Mouse (Mus musculus): ENCODE measurements around the gene Tsks. TPM values are rescaled to one million over a fixed set of nuclear protein-coding genes. Genes with fewer than 3 reads are reported as not detected.
A peak's percentile ranks its signal among the peaks of the same experiment; 100 is the strongest.

The Tsks gene
- total RNA-seq, 4 experiments from 2014 or later = not detected

- DNase-seq = peak; percentile 74
Measured at GRCm38 (mm10) chr7:44951960-44952359, 9.0 kb downstream of the Tsks start.

- DNase-seq = peak; percentile 94
Measured at GRCm38 (mm10) chr7:44952611-44953306, 9.8 kb downstream of the Tsks start.

- DNase-seq = no peak
Measured at GRCm38 (mm10) chr7:44953561-44953960, 10.6 kb downstream of the Tsks start.

- no peak for DNase-seq
Measured at GRCm38 (mm10) chr7:44954091-44954885, 11.3 kb downstream of the Tsks start.

GRCm38 (mm10) chr7:44955628-44956027 is 12.6 kb downstream of the Tsks start:
- DNase-seq = no peak

- DNase-seq = no peak
Measured at GRCm38 (mm10) chr7:44956266-44956665, 13.3 kb downstream of the Tsks start.

GRCm38 (mm10) chr7:44957183-44957835 is 14.3 kb downstream of the Tsks start:
- no peak for DNase-seq

GRCm38 (mm10) chr7:44958208-44958607 is 15.2 kb downstream of the Tsks start:
- DNase-seq = no peak

GRCm38 (mm10) chr7:44959281-44959680 is 16.3 kb downstream of the Tsks start:
- no peak for DNase-seq

- DNase-seq = no peak
Measured at GRCm38 (mm10) chr7:44959874-44960511, 17.0 kb downstream of the Tsks start.

- no peak for DNase-seq
Measured at GRCm38 (mm10) chr7:44960512-44960910, 17.5 kb downstream of the Tsks start.

- no peak for DNase-seq
Measured at GRCm38 (mm10) chr7:44962337-44962736, 19.3 kb downstream of the Tsks start.

GRCm38 (mm10) chr7:44962831-44963230 is 19.8 kb downstream of the Tsks start:
- DNase-seq = no peak

- no peak for DNase-seq
Measured at GRCm38 (mm10) chr7:44964990-44965389, 22.0 kb downstream of the Tsks start.

- DNase-seq = no peak
Measured at GRCm38 (mm10) chr7:44965975-44966374, 23.0 kb downstream of the Tsks start.

- DNase-seq = no peak
Measured at GRCm38 (mm10) chr7:44966638-44967037, 23.6 kb downstream of the Tsks start.

- peak; percentile 82 for DNase-seq
Measured at GRCm38 (mm10) chr7:44970231-44970691, 27.3 kb downstream of the Tsks start.

- no peak for DNase-seq
Measured at GRCm38 (mm10) chr7:44971142-44971541, 28.1 kb downstream of the Tsks start.

- DNase-seq = no peak
Measured at GRCm38 (mm10) chr7:44973415-44974130, 30.6 kb downstream of the Tsks start.

- DNase-seq = peak; percentile 76
Measured at GRCm38 (mm10) chr7:44974383-44975116, 31.5 kb downstream of the Tsks start, which contains the start of gene Cpt1c. Gene Cpt1c, minus strand, starts transcription at chr7:44974851.

GRCm38 (mm10) chr7:44975117-44975419 is 32.1 kb downstream of the Tsks start:
- DNase-seq = no peak

Data from adrenal gland, adult 8-10 months (tissue).